Mouse (Mus musculus): ENCODE results near the gene Olfr493.

GRCm38 (mm10) chr7:108313151-108313550 is 33.6 kb downstream of the Olfr493 start, which contains the start of gene Olfr491:
- TF ChIP-seq POLR2A (IDR thresholded peaks at IDR 0.05; ENCODE audit: control insufficient read depth, extremely low read depth, insufficient read depth, low read length, poor library complexity), result no peak
- no peak for TF ChIP-seq CTCF (IDR thresholded peaks at IDR 0.05; ENCODE audit: borderline replicate concordance, control insufficient read depth, extremely low read depth, insufficient read depth, low read length, poor library complexity)
